Mouse (Mus musculus) heart, embryonic 11.5 days (tissue): ENCODE data around the gene Gm20517. TPM values are rescaled to one million over a fixed set of nuclear protein-coding genes. Genes with fewer than 3 reads are reported as not detected.
"Not testable (repeated sequence)": the region's sequence is repeated elsewhere in the genome, so short reads cannot be mapped to it uniquely, and the experiment has no call there.

Source experiments
- ATAC-seq: fragments of 200-750 bp; cut with Nextera tagmentation; replicated peaks from 2 replicates; pipeline ENCODE4 v1.8.0; 2017; ENCODE audit warnings: moderate library complexity; ENCODE audit not compliant: insufficient number of reproducible peaks, low FRiP score, low TSS enrichment
- H3K27ac ChIP-seq: fragments of 300-500 bp; sonication (generic); 2 replicates; pipeline ENCODE4 v1.5.1; 2014; ENCODE audit warnings: mild to moderate bottlenecking, low read depth, low read length
- H3K27me3 ChIP-seq: fragments of 300-500 bp; sonication (generic); 2 replicates; pipeline ENCODE4 v1.6.1; 2014; ENCODE audit warnings: mild to moderate bottlenecking, low read length, mixed read lengths; ENCODE audit not compliant: control insufficient read depth, insufficient read depth
- H3K36me3 ChIP-seq: fragments of 300-500 bp; sonication (generic); 2 replicates; pipeline ENCODE4 v1.6.1; 2014; ENCODE audit warnings: mild to moderate bottlenecking, low read length, moderate library complexity, mixed read lengths; ENCODE audit not compliant: control insufficient read depth, insufficient read depth
- H3K4me1 ChIP-seq: fragments of 300-500 bp; sonication (generic); 2 replicates; pipeline ENCODE4 v1.6.1; 2014; ENCODE audit warnings: low read length; ENCODE audit not compliant: control insufficient read depth, insufficient read depth
- H3K4me2 ChIP-seq: fragments of 300-500 bp; sonication (generic); 2 replicates; pipeline ENCODE4 v1.6.1; 2014; ENCODE audit warnings: mild to moderate bottlenecking, moderate library complexity
- H3K4me3 ChIP-seq: fragments of 300-500 bp; sonication (generic); 2 replicates; pipeline ENCODE4 v1.5.1; 2014; ENCODE audit warnings: low read depth, low read length
- H3K9ac ChIP-seq: fragments of 300-500 bp; sonication (generic); 2 replicates; pipeline ENCODE4 v1.6.1; 2014; ENCODE audit warnings: mild to moderate bottlenecking, low read depth, low read length, moderate library complexity
- H3K9me3 ChIP-seq: fragments of 300-500 bp; sonication (generic); replicated peaks from 2 replicates; pipeline ENCODE4 v1.6.1; 2016; ENCODE audit warnings: low read length; ENCODE audit not compliant: control insufficient read depth
- WGBS: fragments of 180-500 bp; shearing (Covaris S2); extraction: QIAGEN DNeasy Blood & Tissue Kit; methylation state at CpG from one replicate; pipeline ENCODE4 v1.1.7; 2014; ENCODE audit not compliant: insufficient replicate concordance; 5-methylcytosine and 5-hydroxymethylcytosine counted together
- polyA plus RNA-seq: library from polyadenylated mRNA; unstranded; fragments of >200 nt; fragmentation: Nextera tagmentation; extraction: Ambion mirVana; gene quantifications from 2 replicates; pipeline ENCODE4 v1.2.1, GENCODE M21; 2014

Gene Gm20517
- polyA plus RNA-seq, 1 experiment from 2014 or later: 1.6 TPM

DNA sequence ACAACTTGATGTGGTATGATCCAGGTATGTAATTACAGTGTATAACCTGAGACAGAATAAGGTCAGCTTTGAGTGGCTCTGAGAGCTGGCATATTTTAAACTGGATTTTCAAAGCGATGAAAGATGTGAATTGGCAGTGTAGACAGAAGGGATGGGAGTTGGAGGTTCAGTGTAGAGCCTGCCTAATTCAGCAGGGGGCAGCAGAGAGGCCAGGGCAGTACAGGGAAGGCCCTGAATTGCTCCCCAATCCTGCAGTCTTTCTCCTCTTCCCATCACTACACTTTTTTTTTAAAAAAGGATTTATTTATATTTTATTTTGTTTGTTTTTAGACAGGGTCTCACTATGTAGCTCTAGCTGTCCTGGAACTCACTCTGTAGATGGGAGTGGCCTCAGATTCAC, 2.6 kb downstream of the Gm20517 start:
- peaks cover 10% of the 10 kb centered on the region for H3K36me3 ChIP-seq
- no peak overlapping the region for H3K9ac ChIP-seq
- peaks cover 17% of the 10 kb centered on the region for H3K4me1 ChIP-seq
- H3K27me3 ChIP-seq: no peaks in the 10 kb centered on the region
- H3K9me3 ChIP-seq: no peaks in the 10 kb centered on the region
- H3K27ac ChIP-seq: no peak overlapping the region
- H3K4me2 ChIP-seq: no peak overlapping the region
- no peak for ATAC-seq
- H3K4me3 ChIP-seq: no peak overlapping the region
- 86% methylated on average over 1 of the region's 1 CpGs for WGBS

DNA sequence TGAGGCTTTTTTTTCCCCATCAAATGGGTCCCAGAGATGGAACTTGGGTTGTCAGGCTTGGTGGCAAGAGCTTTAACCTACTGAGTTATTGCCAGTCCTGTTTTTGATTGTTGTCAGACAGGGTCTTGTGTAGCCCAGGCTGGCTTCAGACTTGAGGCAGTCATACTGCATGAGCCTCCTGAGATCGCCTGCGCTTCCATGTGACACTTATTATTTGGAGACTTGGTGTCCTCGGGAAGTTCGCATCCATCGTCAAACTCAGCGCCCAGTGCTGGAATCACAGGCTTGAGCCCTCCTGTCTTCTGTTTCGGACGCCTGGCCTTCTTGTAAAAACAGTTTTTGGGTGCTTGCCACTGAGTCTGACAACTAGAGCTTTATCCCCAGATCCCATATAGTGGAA, 4.7 kb downstream of the Gm20517 start:
- 91% methylated on average over 8 of the region's 8 CpGs for WGBS
- Histone ChIP-seq H3K4me2 (no peak overlapping the region), H3K27ac (peak overlapping the region; percentile 5; the same call in 1 of the 2 replicates), H3K4me1 (peaks cover 10% of the 10 kb centered on the region), H3K27me3 (no peaks in the 10 kb centered on the region), H3K36me3 (peaks cover 12% of the 10 kb centered on the region), H3K9me3 (no peaks in the 10 kb centered on the region), H3K9ac (no peak overlapping the region), H3K4me3 (no peak overlapping the region)
- ATAC-seq: no peak

DNA sequence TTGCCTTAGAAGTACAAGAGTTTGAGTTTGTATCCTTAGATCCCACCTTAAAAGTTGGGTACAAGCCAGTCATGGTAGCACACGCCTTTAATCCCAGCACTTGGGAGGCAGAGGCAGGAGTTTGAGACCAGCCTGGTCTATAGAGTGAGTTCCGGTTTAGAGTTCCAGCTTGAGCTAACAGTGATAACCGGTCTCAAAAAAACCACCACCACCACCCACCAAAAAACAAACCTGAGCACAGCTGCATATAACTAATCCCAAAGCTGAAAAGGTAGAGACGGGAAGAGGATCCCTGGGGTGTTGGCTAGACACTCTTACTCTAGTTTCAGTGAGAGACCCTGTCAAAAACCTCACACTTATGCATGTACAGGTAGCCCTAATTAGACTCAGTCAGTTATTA, 5.3 kb downstream of the Gm20517 start:
- Histone ChIP-seq H3K9me3 (no peaks in the 10 kb centered on the region), H3K4me3 (no peak overlapping the region), H3K4me2 (no peak overlapping the region), H3K36me3 (peaks cover 12% of the 10 kb centered on the region), H3K27me3 (no peaks in the 10 kb centered on the region), H3K9ac (no peak overlapping the region), H3K4me1 (peaks cover 10% of the 10 kb centered on the region), H3K27ac (peak overlapping the region; percentile 76; the same call in 1 of the 2 replicates)
- 88% methylated on average over 4 of the region's 4 CpGs for WGBS
- ATAC-seq: no peak

DNA sequence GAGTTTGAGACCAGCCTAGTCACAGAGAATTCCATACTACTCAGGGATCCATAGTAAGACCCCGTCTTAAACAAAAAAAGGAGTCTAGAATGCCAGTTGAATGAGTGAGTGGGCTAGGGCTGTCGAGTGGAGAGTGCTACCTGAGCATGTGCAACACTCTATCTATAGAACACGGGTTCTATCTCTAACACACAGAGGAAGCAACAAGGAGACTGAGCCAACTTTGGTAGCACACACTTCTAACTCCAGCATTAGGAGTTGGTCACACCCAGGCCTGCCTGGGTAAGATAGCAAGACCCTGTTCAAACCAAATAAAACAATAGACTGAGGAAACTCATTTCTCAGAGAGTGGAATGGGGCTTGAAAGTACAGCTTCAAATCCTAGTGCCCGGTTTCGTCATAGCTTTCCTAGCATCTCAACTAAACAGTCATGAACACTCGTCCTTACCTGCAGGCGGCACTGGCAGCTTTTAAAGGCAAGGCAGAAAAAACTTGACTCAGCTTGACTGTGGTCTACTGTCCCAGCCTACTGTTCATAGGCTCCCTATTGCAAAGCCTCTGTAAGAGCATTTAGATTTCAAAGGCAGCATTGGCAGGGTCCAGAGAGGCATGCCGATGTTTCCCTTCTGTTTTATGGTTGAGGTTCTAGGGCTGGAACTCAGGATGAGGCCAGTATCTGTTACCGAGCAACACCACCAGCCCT, 6.4 kb downstream of the Gm20517 start:
- peak overlapping the region; percentile 76 for H3K27ac ChIP-seq
- H3K9me3 ChIP-seq: no peaks in the 10 kb centered on the region
- H3K9ac ChIP-seq: no peak overlapping the region
- peak; percentile 91 for ATAC-seq
- 86% methylated on average over 9 of the region's 9 CpGs for WGBS
- peaks cover 2% of the 10 kb centered on the region for H3K4me1 ChIP-seq
- H3K36me3 ChIP-seq: peaks cover 15% of the 10 kb centered on the region
- H3K27me3 ChIP-seq: no peaks in the 10 kb centered on the region
- no peak overlapping the region for H3K4me2 ChIP-seq
- no peak overlapping the region for H3K4me3 ChIP-seq

DNA sequence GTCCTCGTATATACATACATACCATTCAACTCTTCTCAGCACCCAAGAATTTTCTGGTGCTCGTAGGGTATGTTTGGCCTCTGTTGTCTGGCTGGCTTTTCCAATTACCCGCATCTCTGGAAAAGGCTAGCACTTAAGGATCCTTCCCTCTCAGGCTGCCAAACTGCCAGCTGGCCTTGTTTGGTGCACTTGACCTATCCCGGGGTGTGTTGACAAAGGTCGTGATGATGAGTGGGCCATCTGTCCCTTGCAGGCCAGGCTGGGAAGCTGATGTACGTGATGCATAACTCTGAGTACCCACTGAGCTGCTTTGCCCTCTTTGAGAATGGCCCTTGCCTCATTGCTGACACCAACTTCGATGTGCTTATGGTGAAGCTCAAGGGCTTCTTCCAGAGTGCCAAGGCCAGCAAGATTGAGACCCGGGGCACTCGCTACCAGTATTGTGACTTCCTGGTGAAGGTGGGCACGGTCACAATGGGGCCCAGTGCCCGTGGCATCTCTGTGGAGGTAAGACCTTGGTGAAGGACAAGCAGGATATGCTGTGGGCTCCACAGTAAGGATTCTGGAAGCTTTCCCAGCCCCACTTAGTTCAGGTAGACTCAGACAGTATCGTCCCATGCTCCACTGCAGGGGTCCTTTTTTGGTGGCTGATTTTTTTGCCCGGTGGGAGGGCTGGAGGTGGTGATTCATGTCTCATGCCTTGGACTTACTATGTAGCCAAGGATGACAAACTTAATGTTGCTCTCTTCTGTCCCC, 7.3 kb downstream of the Gm20517 start:
- H3K27ac ChIP-seq: peak overlapping the region; percentile 54; the same call in 1 of the 2 replicates

DNA sequence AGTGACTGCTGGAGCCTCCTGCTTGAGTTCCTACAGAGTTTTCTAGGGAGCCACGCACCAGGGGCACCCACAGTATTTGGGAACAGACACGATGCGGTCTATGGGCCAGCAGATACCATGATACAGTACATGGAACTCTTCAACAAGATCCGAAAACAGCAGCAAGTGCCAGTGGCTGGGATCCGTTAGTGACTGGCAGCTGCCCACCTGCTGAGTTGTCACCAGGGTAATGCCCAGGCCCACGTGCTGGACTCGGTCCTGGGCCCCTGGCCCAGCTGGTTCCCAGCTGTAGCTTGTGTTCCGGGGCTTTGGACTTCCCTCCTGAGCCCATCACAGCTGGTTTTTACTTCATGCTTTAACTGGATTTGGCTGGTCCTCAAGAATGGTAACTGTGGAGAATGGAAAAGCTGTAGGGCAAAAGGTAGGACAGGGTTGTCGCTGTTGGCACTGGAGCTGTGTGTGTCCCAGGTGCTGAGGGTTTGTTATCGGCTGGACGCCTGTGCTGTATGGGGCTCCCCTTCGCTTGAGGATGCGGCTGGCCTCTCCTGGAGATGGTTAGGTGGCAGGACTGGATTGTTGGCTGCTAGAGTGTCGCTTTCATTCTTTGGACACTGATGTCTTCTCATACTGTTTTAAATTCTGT, 11.6 kb downstream of the Gm20517 start:
- 93% methylated on average over 14 of the region's 14 CpGs for WGBS

More for the DNA sequence above, 7.3 kb downstream of the Gm20517 start:
- Histone ChIP-seq H3K4me2 (no peak overlapping the region), H3K27me3 (no peaks in the 10 kb centered on the region), H3K4me1 (no peaks in the 10 kb centered on the region), H3K9ac (no peak overlapping the region), H3K4me3 (no peak overlapping the region), H3K9me3 (no peaks in the 10 kb centered on the region), H3K36me3 (peaks cover 25% of the 10 kb centered on the region)
- 89% methylated on average over 13 of the region's 13 CpGs for WGBS
- ATAC-seq: no peak

DNA sequence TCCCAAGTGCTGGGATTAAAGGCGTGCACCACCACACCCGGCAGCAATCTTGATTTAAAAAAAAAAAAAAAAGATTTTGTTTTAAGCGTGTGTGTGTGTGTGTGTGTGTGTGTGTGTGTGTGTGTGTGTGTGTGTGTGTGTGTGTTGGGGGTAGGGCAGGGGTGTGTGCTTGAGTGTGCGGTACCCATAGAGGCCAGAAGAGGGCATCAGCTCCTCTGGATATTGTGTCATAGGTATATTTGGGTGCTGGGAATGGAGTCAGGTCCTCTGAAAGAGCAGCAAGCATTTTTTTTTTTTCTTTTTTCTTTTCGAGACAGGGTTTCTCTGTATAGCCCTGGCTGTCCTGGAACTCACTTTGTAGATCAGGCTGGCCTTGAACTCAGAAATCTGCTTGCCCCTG, 13.2 kb downstream of the Gm20517 start:
- not testable (repeated sequence) for H3K9ac ChIP-seq, H3K4me3 ChIP-seq, H3K4me2 ChIP-seq, H3K27ac ChIP-seq, H3K9me3 ChIP-seq, H3K27me3 ChIP-seq, H3K4me1 ChIP-seq, ATAC-seq
- WGBS: 100% methylated on average over 4 of the region's 5 CpGs
- peaks cover 24% of the 10 kb centered on the region for H3K36me3 ChIP-seq

More for the DNA sequence above, 11.6 kb downstream of the Gm20517 start:
- Histone ChIP-seq H3K4me1 (no peaks in the 10 kb centered on the region), H3K27ac (no peak overlapping the region), H3K27me3 (no peaks in the 10 kb centered on the region), H3K4me2 (no peak overlapping the region), H3K36me3 (peaks cover 29% of the 10 kb centered on the region), H3K9ac (no peak overlapping the region), H3K9me3 (no peaks in the 10 kb centered on the region), H3K4me3 (no peak overlapping the region)
- no peak for ATAC-seq

DNA sequence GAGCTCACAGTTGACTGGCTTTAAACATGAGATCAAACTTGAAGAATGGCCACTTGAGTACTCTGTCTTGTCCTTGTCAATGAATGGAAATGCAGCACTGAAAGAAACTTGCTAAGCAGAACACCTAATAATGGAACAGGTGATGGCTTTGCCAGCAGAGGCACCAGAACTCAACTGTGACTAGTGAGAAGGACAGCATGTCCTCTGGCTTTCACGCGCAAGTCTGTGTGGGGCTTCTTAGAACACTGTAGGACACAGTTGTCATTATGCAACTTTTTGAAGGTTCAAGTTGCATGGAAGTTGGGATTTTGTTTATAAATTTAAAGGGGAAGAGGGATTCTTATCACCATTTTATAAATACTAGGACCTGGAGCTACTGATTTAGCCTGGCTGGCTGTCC, 13.7 kb downstream of the Gm20517 start:
- WGBS: 93% methylated on average over 2 of the region's 2 CpGs
- Histone ChIP-seq H3K4me2 (no peak overlapping the region), H3K4me1 (no peaks in the 10 kb centered on the region; the same call in 1 of the 2 replicates), H3K27me3 (no peaks in the 10 kb centered on the region), H3K27ac (no peak overlapping the region), H3K9me3 (no peaks in the 10 kb centered on the region), H3K4me3 (no peak overlapping the region), H3K36me3 (peaks cover 24% of the 10 kb centered on the region), H3K9ac (no peak overlapping the region)
- no peak for ATAC-seq
